Mouse (Mus musculus) left cerebral cortex, postnatal 25 days (tissue): ENCODE data around the gene Rasd1. TPM values are rescaled to one million over a fixed set of nuclear protein-coding genes. Genes with fewer than 3 reads are reported as not detected.
A peak's percentile ranks its signal among the peaks of the same experiment; 100 is the strongest.
"Not testable (repeated sequence)": the region's sequence is repeated elsewhere in the genome, so short reads cannot be mapped to it uniquely, and the experiment has no call there.

Experiments used
- DNase-seq, 2 experiments: peaks; one replicate each; pipeline ENCODE4 v3.0.0; 2022; ENCODE audit warnings: low spot score in 2 of 2, mixed read lengths in 1 of 2
- intact Hi-C: fragments of 180-260 bp; cut with DNase I; formaldehyde crosslinking; loops from one replicate; pipeline ENCODE4 v1.15.1; 2025
- total RNA-seq, 2 experiments: library from RNA; stranded (reverse); gene quantifications; 2 replicates each; pipeline ENCODE4 v1.2.3; 2021

Rasd1 gene
- total RNA-seq, 2 experiments from 2014 or later = 9.3 to 12.1 TPM

GRCm38 (mm10) chr11:59963364-59964162 lies 1.2 kb downstream of the Rasd1 start:
- peak in 1 of 2 experiments; percentile 9 for DNase-seq
- intact Hi-C loops = loop anchor here (2.0 kb wide), 1 partner anchor 113 kb away; no protein-coding TSS in a partner anchor

GRCm38 (mm10) chr11:59962590-59962989 lies 2.2 kb downstream of the Rasd1 start:
- intact Hi-C loops = no loop called here

DNA sequence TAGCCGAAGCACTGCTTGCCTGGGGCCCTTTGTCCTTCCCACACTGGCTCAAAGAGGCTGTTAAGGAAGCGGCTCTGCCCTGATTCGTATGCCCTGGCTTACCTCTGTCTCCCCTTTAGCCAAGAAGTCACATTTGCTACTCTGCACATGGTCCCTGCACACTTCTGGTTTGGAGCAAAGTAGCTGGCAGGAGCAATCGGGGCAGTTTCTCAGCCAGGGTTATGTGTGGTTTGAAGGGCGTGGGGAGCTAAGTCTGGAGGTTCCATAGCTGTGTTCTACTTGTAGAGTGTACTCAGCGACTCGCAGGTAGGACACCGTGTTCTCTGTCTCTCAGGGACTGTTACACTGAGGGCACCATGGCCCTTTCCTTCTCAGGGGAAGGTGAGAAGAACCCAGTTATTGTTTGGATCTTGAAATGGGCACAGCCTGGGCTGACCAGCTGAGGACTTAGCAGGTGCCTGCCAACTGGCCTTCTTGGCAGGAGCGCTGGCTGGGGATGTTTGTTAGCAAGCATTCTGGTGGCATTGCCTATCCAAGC lies 3.3 kb downstream of the Rasd1 start:
- intact Hi-C loops = no loop called here
- no peak for DNase-seq

More at GRCm38 (mm10) chr11:59962590-59962989, 2.2 kb downstream of the Rasd1 start:
- DNase-seq = no peak

- intact Hi-C loops = no loop called here
- peak; percentile 7 to 44 for DNase-seq
These were observed 4.0 kb downstream of the Rasd1 start for GRCm38 (mm10) chr11:59960476-59961337.

- DNase-seq = no peak
- intact Hi-C loops = no loop called here
These were observed 5.3 kb downstream of the Rasd1 start for GRCm38 (mm10) chr11:59959453-59959852.

DNA sequence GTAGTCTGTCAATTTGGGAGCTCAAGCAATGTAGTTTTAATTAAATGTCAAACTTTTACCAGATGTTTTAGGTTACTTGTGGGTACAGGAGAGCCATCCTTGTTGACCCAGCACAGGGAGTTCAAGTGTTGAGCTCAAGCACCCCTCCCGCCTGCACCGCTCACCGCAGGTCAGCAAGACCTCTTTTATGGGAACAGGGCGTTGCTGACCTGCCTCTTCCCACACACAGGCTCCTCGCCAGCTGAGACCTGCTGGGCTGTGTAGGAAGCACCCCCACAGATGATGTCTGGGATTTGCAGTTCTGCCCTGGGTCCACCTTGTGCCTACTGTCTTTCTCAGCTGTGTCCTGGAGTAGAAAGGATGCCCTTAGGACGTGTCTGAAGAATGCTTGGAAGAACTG lies 8.0 kb downstream of the Rasd1 start:
- intact Hi-C loops = no loop called here
- no peak for DNase-seq

- no peak for DNase-seq
- intact Hi-C loops = no loop called here
These were observed 11.9 kb downstream of the Rasd1 start for GRCm38 (mm10) chr11:59952892-59953291.

- intact Hi-C loops = no loop called here
- DNase-seq = no peak
These were observed 16.4 kb downstream of the Rasd1 start for GRCm38 (mm10) chr11:59948401-59948767.

DNA sequence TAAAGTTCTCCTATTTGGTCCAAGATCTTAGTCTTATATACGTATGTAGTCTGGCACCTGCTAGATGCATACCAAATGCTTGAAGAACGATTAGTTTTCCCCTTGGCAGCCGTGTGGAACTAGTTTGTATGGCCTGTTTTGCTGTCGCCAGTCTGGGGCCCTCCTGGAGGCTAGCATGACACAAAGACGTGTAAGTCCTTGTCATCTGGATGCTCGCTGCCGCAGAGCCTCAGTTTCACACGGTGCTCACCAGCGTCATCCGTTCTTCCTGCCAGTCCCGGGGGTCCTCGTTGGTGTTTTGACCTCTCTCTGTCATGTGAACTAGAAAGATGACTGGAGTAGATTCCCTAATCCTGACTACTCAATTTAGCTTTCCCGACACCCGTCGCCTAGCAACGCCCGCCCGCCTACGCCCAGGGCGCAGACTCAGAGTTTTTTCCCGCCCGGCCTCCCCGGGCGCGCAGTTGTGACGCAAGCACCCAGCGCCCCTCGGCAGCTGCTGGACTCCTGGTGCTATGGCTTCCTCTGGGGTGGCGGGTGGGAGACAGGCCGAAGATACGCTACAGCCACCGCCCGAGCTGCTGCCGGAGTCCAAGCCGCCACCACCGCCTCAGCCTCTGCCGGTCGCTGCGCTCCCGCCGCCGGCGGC lies 16.9 kb downstream of the Rasd1 start, which contains the start of gene Med9:
Gene Med9 (plus strand): TSS at position 455 of the 649 bp plus-strand sequence.
- intact Hi-C loops = no loop called here
- peak; percentile 97 to 98 for DNase-seq

- DNase-seq, intact Hi-C loops: not testable (repeated sequence)
These were observed 19.9 kb downstream of the Rasd1 start for GRCm38 (mm10) chr11:59944855-59945254.

GRCm38 (mm10) chr11:59941391-59941790 lies 23.4 kb downstream of the Rasd1 start:
- intact Hi-C loops = no loop called here
- DNase-seq = no peak

- intact Hi-C loops = no loop called here
- DNase-seq = no peak
These were observed 24.1 kb downstream of the Rasd1 start for GRCm38 (mm10) chr11:59940645-59941044.

DNA sequence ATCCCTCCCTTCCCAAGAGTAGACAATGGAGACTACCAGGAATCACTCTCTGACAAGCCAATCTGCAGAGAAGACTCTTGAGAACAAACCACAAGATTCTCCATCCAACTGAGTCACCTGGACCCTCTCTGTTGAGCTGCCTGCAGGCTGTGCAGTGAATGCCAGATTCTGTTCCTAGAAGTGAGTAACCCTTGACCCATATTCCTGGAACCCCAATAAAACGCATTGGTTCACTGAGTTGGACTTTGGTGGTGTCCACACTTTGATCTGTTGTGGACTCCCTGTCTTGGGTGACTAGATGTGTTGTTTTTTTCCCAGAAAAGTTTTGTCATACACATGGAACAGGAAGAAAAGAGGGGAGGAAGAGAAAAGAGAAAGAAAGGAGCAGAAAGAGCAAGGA lies 24.9 kb downstream of the Rasd1 start:
- intact Hi-C loops = no loop called here
- DNase-seq = no peak

DNA sequence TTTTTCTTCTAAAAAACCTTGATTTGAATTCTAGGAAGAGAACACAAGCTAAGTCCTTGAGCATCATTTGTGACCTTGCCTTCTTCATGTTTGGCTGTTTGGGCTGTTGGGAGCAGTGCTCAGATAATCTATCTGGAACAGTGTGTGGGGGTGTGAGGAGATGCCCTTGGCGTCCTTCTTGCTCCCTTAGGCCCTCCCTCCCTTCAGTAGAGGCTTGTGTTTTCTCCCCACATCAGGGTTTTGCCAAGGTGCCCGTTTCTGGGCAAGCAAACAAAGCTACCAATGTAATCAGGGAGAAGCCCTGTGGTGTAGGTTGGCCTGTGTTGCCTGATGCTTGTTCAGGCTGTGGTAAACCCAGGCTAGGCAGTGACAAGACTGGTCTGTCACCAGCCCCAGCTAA lies 27.1 kb downstream of the Rasd1 start:
- no peak for DNase-seq
- intact Hi-C loops = no loop called here

GRCm38 (mm10) chr11:59937023-59937422 lies 27.7 kb downstream of the Rasd1 start:
- intact Hi-C loops = no loop called here
- DNase-seq = no peak

DNA sequence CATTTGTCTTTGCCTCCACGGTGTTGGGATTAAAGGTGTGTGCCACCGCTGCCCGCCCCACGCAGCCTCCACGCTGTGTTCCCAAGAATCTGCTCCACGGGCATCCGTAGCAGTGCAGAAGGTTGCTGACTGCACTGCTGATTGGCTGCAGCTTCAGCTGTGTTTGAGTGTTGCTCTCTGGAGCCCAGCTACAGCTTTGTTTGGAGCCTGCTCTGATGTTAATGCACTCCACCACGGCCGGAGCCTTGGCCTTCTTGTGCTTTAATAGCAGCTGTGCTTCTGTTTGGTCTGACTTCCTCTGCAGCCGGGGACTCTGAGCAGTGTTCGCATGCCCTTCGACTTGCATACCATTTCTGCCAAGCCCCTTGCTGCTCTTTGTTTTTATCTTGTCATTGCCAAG lies 30.8 kb downstream of the Rasd1 start:
- no peak for DNase-seq
- intact Hi-C loops = no loop called here

DNA sequence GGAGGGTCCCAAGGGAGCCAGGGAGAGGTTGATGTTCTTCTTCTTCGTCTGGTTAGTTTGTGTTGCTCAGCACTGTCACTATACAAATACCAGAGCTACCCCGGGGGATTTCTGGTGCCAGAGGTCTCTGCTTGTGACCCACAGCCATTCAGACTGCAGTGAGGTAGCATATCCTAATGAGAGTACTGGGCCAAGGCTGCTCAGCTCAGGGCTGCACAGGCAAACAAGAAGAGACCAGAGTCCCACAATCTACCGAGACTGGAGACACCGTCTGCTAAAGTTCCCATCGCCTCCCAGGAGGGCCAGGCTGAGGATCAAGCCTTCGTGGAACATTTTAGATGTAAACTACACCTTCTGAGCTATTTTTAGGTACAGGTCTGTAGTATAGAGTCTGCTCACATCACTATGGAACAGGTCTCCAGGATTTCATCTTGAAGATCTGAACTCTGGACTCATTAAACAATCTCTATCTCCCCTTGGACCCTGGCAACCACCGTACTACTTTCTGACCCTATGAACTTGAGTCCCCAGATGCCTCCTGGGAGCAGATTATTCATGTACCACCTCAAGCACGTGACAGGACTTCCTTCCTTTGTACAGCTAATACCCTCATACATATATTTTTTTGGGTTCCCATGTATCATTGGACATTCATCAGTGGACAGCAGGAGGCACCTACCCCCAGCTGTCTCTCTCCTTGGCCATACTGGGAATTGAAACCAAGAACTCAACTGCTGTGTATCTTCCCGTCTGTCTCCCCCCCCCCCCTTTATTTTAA lies 32.0 kb downstream of the Rasd1 start:
- no peak for DNase-seq
- intact Hi-C loops = no loop called here

DNA sequence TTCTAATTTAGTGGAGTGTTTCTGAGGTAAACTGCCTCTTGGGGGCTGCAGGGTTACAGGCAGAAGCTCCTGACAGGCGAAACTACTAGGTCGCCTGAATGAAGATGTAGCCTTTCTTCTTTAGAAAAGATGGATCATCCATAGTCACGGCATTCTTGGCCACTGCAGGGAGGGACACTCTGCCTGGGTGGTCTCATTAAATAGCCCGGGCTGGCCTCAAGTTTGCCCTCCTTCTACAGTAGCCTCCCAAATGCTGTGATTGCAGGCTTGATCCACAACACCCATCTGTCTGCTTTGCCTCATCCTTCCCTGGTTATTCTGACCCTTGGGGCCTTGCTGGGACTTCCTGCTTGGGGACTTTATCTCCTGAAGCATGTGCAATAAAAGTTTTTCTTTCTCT lies 34.7 kb downstream of the Rasd1 start:
- intact Hi-C loops = no loop called here
- DNase-seq = no peak

DNA sequence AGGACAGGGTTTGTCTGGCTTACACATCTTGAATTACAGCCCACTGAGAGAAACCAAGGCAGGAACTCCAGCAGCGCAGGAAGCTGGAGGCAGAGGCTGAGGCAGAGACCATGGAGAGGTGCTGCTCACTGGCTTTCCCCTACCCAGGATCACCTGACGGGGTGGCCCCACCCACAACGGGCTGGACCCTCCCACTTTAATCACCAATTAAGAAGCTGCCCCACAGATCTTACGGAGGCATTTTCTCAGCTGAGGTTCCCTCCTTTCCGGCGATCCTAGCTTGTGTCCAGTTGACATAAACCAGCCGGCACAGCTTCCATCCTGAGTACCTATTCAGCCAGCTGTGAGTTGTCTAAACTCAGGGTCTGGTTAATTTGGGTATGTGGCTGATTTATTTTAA lies 43.5 kb downstream of the Rasd1 start:
- DNase-seq = no peak
- intact Hi-C loops = no loop called here
